Mouse (Mus musculus) cortical plate, adult 2 months (tissue): ENCODE results near the gene Fgfr2.

ENCODE experiments used
- CTCF ChIP-seq: fragments of 200-500 bp; IDR thresholded peaks from 2 replicates; pipeline ENCODE4 v1.5.1; 2011; ENCODE audit warnings: mild to moderate bottlenecking, control low read depth, low read length; ENCODE audit not compliant: insufficient read depth; ENCODE audit errors: extremely low read depth
- POLR2A ChIP-seq: fragments of 200-500 bp; IDR thresholded peaks from 2 replicates; pipeline ENCODE4 v1.6.1; 2011; ENCODE audit warnings: mild to moderate bottlenecking, low read length, control low read depth; ENCODE audit not compliant: insufficient read depth; ENCODE audit errors: extremely low read depth

DNA sequence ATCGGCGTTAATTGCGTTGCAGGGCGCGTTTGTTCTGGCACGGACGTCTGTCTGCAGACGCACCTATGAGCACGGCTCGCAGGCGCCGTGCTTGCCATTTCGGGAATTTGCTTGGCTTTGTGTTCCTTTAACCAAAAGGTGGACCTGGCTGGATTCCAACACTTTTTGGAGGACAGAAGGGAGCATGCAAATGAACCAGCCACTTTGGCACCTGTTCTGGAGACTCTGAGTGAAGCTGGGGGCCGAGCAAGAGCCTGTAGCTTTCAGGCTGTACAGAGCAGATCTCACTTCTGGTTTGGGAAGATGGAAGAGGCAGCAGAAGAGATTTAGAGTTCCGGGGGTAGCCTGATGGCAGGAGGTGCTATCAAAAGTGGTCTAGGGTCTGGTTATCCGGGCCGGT is 1494.8 kb downstream of the Fgfr2 start:
- TF ChIP-seq POLR2A (no peak), CTCF (no peak)
